Mouse (Mus musculus): ENCODE results near the gene Abca17.

The Abca17 gene

DNA sequence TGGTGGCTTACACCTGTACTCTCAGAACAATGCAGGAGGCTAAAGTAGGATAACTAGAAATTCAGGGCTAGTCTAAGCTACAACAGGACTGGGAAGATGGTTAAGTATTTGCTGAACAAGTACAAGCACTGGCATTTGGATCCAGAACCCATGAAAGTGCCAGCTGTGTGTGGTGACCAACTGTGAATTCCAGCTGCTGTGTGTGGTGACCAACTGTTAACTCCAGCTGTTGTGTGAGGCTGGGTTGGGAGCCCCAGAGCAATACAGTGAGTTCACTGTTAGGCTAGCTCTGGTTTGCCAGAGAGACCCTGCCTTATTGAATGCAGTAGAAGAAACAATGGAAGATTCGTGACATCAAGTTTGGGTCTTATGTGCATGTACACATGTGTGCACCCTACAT lies 114.4 kb downstream of the Abca17 start:
- DNase-seq = no peak

DNA sequence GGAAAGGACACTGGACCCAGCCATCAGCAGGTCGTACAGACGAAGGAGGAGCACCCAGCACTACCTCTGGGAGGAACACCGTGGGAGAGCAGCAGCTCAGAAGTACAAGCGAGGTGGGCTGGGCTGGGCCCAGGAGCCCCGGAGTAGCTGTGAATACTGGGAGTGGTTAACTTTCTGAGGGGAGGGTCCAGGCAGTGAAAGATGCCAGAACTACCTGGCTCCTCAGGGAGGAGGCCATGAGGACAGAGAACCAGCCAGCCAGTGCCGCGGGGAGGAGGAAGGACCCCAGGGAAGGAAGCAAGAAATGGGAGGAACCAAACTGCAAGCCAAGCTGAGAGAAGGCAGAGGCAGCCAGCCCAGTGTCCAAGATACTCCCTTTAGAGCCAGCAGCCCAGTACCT lies 122.9 kb downstream of the Abca17 start:
- DNase-seq = no peak

DNA sequence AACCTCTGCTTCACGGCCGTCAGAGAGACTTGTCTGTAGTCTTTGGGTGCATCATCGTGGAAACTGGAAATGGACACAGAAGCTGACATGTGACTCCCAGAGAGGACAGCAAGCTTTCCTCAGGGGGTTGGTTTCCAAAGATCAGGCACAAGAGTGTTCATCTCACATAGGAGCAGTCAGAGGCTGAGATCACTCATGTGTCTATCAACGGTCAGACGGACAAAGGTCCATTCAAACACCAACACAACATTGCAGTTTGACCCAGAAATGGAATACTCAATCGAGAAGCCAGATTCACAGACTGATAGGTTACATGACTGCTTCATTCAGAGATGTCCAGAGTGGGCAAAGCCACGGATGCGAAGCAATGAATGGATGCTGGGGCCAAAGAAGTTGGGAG lies 124.1 kb downstream of the Abca17 start:
- DNase-seq = no peak

DNA sequence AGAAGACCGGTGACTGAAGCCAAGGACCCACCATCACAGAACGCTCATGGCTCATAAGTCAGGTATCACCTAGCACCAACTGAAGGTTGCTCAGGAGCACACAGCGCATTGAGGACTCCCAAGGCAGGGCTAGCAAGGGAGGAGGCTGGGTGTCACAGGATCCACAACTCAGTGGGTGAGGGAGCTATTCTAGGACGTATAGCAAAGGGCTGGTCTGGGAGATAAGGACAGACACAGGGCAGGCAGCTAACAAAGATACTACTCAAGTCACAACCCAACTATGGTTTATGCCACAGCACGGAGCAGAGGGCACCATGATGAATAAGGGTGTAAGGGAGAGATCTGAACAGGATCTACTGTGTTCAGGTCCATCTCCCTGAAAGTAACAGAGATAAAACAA lies 125.0 kb downstream of the Abca17 start:
- no peak for DNase-seq

DNA sequence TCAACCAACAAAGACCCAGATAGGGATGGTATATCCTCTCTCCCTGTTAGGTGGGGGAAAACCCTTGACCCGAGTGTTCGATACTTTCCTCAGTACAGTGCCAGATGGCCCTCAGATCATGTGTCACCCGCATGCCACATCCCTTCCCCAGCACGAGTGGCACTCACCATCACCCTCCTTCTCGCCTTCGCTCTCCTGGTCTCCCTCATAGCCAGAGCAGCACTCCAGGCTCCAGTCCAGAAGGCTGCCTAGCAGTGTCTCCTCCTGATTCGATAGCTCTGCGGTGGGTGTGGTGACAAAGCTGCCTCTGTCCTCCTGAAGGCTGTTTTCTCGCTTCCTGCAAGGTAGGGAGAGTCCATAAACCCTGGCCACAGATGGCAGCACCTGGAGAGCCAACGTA lies 126.1 kb downstream of the Abca17 start:
- no peak for DNase-seq

DNA sequence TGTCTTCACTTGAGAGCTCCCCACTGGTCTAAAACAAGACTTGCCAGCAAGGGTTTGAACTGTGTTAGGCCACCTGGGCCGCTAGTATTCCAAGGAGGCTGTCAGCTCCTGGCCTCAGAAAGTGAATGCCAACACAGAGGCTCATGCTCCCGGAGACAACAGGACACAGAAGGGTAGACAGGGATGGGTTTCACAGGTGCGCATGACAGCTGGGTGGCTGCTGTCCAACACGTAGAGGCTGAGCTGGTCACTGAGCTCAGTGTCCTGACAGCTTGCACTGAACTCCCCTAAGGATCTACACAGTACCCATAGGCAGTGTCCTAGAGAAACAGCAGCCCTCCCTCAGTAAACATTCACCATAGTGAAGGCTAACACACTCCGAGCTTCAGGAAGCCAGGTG lies 127.4 kb downstream of the Abca17 start:
- DNase-seq = no peak

DNA sequence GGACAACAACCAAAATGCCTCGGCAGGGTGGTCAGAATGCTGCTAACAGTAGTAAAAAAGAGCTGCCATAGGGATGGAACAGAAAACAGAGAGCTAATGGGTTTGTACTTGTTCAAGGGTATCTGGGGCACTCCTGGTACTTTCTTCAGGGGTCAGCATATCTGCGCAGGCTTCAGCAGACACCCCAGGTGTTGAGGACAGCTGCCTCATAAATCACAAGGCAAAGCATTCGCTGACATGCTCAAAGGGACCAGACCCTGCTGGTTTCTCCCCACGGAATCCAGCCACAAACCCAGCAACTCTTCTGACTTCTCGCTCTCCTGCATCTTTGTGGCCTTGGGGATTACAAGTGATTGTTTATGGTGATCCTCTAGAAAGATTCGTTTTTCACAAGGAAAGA lies 128.2 kb downstream of the Abca17 start:
- DNase-seq = no peak

DNA sequence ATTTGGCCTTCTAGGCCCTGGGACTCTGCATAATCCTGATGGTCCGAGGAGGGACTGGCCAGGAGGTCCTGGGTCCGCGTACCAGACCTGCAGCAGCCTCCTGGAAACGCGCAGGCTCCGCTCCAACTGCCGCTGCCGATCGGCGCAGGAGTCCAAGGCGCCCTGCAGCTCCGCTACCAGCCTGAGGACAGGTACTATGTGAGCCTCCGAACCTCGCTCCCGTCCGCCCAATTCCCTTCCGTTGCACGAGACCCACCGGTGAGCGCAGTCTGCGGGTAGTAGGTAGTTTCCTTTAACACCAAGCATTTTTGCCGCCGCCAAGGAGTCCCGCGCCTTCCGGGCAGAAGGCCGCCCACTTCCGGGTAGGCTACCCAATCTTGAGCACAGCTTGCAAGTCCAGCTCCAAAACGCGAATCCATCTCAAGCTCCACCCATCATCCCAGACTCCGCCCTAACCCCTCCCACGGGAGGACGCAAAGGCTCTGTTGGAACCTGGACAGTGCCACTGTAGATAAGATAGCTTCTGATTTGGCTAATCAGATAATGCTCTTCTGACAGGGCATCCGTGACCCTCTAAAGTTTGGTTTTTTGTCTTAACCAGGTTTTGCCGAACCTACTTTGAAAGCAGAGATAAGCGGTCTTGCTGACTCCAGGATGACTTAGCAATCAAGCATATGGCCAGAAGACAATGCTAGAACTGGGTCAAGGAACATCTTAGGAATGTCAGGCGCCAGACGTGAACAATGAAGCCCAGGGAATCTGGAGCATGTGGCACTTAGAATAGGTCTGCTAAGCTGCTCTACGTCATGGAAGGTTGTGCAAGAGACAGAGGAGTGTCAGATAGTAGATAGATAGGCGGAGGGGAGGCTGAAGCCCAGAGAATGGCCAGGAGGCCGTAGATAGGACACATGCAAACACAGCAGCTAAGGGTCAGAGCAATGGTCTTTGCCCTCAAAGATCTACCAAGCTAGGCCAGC lies 130.1 kb downstream of the Abca17 start, which contains the start of gene Tedc2:
TSS of gene Tedc2 (minus strand) at position 417 of the 977 bp plus-strand sequence.
- DNase-seq = peak; percentile 92 to 98

DNA sequence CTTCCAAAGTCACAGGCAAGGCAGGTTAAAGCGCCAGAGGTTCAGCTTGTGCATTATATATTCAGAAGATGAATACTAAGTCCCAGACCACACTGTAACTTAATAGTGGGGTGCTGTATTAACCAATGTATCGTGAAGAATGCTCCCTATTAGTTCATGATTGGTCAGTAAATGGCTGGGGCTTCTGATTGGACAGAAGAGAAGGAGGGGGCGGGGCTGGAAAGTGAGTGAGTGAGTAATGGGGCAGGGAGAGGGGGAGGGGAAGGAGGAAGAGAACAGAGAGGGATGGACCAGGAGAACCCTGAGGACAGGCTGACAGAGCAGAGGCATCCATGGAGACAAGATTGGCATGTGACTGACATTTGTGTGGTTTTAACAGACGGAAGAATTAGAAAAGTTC lies 134.0 kb downstream of the Abca17 start:
- no peak for DNase-seq
